Comparison of ENCODE assay signal across 24 mouse cellular contexts in genomic region chr4:141738015-141738414, GRCm38 (mm10). TPM values are rescaled to one million over a fixed set of nuclear protein-coding genes. Genes with fewer than 3 reads are reported as not detected.
DNase-seq lines count a peak whose midpoint lies in the region; TF ChIP-seq lines count a peak whose summit lies in the region.
"Had no signal": no experiment of that assay in that cellular context is flagged by ENCODE, and none has a peak within 500 bp of the region (broad histone marks: within the 10 kb centered on the region; RNA-seq: fewer than 3 reads in every experiment).

No protein-coding gene starts in this region.

- intact Hi-C loops in gastrocnemius, adult 2 months (cut with DNase I) = no loop called here

- no peak for TF ChIP-seq CTCF in gastrocnemius, adult 2 months (IDR thresholded peaks at IDR 0.05)
- no peak for TF ChIP-seq CTCF in thymus, adult 2 months (IDR thresholded peaks at IDR 0.05; ENCODE audit: borderline replicate concordance, control insufficient read depth, extremely low read depth, insufficient read depth, low read length, poor library complexity)

- H3K79me2 ChIP-seq in myocyte (ENCODE audit: control insufficient read depth, insufficient read depth) = no peaks in the 10 kb centered on the region

- H3K36me3 ChIP-seq in thymus, adult 2 months (ENCODE audit: control insufficient read depth, insufficient read depth, low read length) = no peaks in the 10 kb centered on the region
- no peaks in the 10 kb centered on the region for H3K36me3 ChIP-seq in myocyte (ENCODE audit: control insufficient read depth, insufficient read depth)
- H3K36me3 ChIP-seq: G1E had no signal

- H3ac ChIP-seq in myocyte (ENCODE audit: control insufficient read depth, insufficient read length) = no peak overlapping the region

- TF ChIP-seq POLR2A in thymus, adult 2 months (IDR thresholded peaks at IDR 0.05; ENCODE audit: control insufficient read depth, extremely low read depth, insufficient read depth, low read length, poor library complexity) = no peak
- TF ChIP-seq POLR2A in myocyte (IDR thresholded peaks at IDR 0.05; ENCODE audit: insufficient read length, low read depth) = no peak

- 79% methylated on average over 8 of the region's 8 CpGs for WGBS in thymus, adult 2 months

- H3K27ac ChIP-seq in gastrocnemius, adult 2 months = peak overlapping the region; percentile 59; the same call in 1 of the 2 replicates
- H3K27ac ChIP-seq in thymus, adult 2 months (ENCODE audit: control insufficient read depth, insufficient read depth, low read length) = no peak overlapping the region

- DNase-seq in gastrocnemius, adult 2 months = peak; percentile 49
- no peak for DNase-seq in gastrocnemius, postnatal 25 days
- peak; percentile 30 for DNase-seq in thymus, postnatal 0 days (ENCODE audit: low spot score)
- DNase-seq in thymus, adult 2 months = no peak
- DNase-seq in heart, adult 11 months = no peak
- DNase-seq: adrenal gland, adult 2 months; adrenal gland, adult 8-10 months; adrenal gland, postnatal 10 days; adrenal gland, postnatal 14 days; adrenal gland, postnatal 25 days; adrenal gland, postnatal 36 days; B cell, adult 2 months; cerebellum, adult 11 months; cerebellum, adult 11-12 months; cerebellum, adult 18-20 months had no signal

- no peak overlapping the region for H3K4me3 ChIP-seq in gastrocnemius, adult 2 months
- H3K4me3 ChIP-seq in thymus, adult 2 months (ENCODE audit: control insufficient read depth, insufficient read depth, low read length) = no peak overlapping the region
- H3K4me3 ChIP-seq in myocyte = no peak overlapping the region

- H3K27me3 ChIP-seq in thymus, adult 2 months (ENCODE audit: control insufficient read depth, insufficient read depth, low read length) = no peaks in the 10 kb centered on the region
- no peaks in the 10 kb centered on the region for H3K27me3 ChIP-seq in myocyte (ENCODE audit: control insufficient read depth, insufficient read depth, insufficient read length)
- H3K27me3 ChIP-seq: CH12.LX, Patski had no signal

- peak overlapping the region; percentile 15 for H3K4me2 ChIP-seq in myocyte (ENCODE audit: low read depth)

- H3K4me1 ChIP-seq in thymus, adult 2 months (replicated peaks; ENCODE audit: control insufficient read depth, insufficient read depth, low read length) = peaks cover 2% of the 10 kb centered on the region; the same call in 1 of the 2 replicates

TF ChIP-seq in myocyte, 11 proteins besides CTCF, POLR2A, EP300 and RAD21:
- TF ChIP-seq TCF3 (IDR thresholded peaks at IDR 0.05; ENCODE audit: insufficient read length, low read depth) = no peak
- TF ChIP-seq USF1 (IDR thresholded peaks at IDR 0.05; ENCODE audit: low read depth) = no peak
- peak; percentile 65 for TF ChIP-seq TCF12 (IDR thresholded peaks at IDR 0.05; ENCODE audit: insufficient read depth, poor library complexity, severe bottlenecking)
- TF ChIP-seq POLR2AphosphoS2 (IDR thresholded peaks at IDR 0.05; ENCODE audit: insufficient read length, low read depth) = no peak
- no peak for TF ChIP-seq MAX (IDR thresholded peaks at IDR 0.05; ENCODE audit: low read depth)
- TF ChIP-seq E2F4 (IDR thresholded peaks at IDR 0.05; ENCODE audit: insufficient read depth) = no peak
- peak in 2 of 3 experiments; percentile 76 to 82 for TF ChIP-seq MYOG (IDR thresholded peaks at IDR 0.05; ENCODE audit: control insufficient read depth in 1 of 3, insufficient read depth in 1 of 3, insufficient read length in 2 of 3, low read depth in 2 of 3)
- TF ChIP-seq MYOD1 (IDR thresholded peaks at IDR 0.05; ENCODE audit: control insufficient read depth in 1 of 3, insufficient read length in 2 of 3, low read depth in 2 of 3) = peak; percentile 23 to 70 (median 33)
- no peak for TF ChIP-seq SRF (IDR thresholded peaks at IDR 0.05; ENCODE audit: control insufficient read depth, insufficient read length, low read depth)
- TF ChIP-seq REST (IDR thresholded peaks at IDR 0.05; ENCODE audit: insufficient read depth, insufficient read length) = no peak
- no peak for TF ChIP-seq CEBPB (IDR thresholded peaks at IDR 0.05; ENCODE audit: insufficient read depth, poor library complexity, severe bottlenecking)
TF ChIP-seq in myocyte: peak in this region for 3.

RNA-seq across cellular contexts. Expression of gene Agmat, which starts 8.5 kb away (rescaled TPM):
- total RNA-seq in gastrocnemius, adult 2 months (2021) = not detected
- under 1 TPM in 1 of 2 experiments, not detected in 1; 0.20 TPM for total RNA-seq in gastrocnemius, postnatal 25 days (2021)
- polyA plus RNA-seq in thymus, postnatal 0 days (2015; fragmentation: Nextera tagmentation; extraction: Ambion mirVana) = 0.22 TPM in 1 of 2 replicates, not detected in the other
- polyA plus RNA-seq in thymus, adult 2 months (2012; rRNA removed) = 0.18 and 0.92 TPM in 2 replicates
- polyA plus RNA-seq in myocyte (2012; fragmentation: generic; extraction: Trizol) = 0.72 TPM
- total RNA-seq: CH12.LX had no signal
- polyA plus RNA-seq: activated CD4-positive, CD25-positive, alpha-beta regulatory T cell, adult 4 months; C2C12; CD4-positive, CD25-positive, alpha-beta regulatory T cell, adult 4 months; G1E; Patski had no signal

RNA-seq across cellular contexts. Expression of gene Ddi2, which starts 14.8 kb away (rescaled TPM):
- total RNA-seq in gastrocnemius, adult 2 months (2021) = 10 to 100 TPM; 37.8 to 46.5 TPM
- total RNA-seq in gastrocnemius, postnatal 25 days (2021) = 10 to 100 TPM; 34.4 to 42.4 TPM
- 12.3 and 12.8 TPM in 2 replicates for polyA plus RNA-seq in thymus, postnatal 0 days (2015; fragmentation: Nextera tagmentation; extraction: Ambion mirVana)
- 15.6 and 25.5 TPM in 2 replicates for polyA plus RNA-seq in thymus, adult 2 months (2012; rRNA removed)
- 10.6 TPM for polyA plus RNA-seq in myocyte (2012; fragmentation: generic; extraction: Trizol)

RNA-seq across cellular contexts. Expression of gene Rsc1a1, which starts 52.6 kb away (rescaled TPM):
- total RNA-seq in gastrocnemius, adult 2 months (2021) = 1 to 10 TPM; 3.8 to 5.6 TPM
- 1 to 10 TPM; 1.4 to 2.3 TPM for total RNA-seq in gastrocnemius, postnatal 25 days (2021)
- not detected in 2 replicates for polyA plus RNA-seq in thymus, postnatal 0 days (2015; fragmentation: Nextera tagmentation; extraction: Ambion mirVana)
- polyA plus RNA-seq in thymus, adult 2 months (2012; rRNA removed) = 8.5 and 14.4 TPM in 2 replicates
- polyA plus RNA-seq in myocyte (2012; fragmentation: generic; extraction: Trizol) = 5.8 TPM
- total RNA-seq: adrenal gland, adult 18-20 months; adrenal gland, adult 2 months; adrenal gland, postnatal 25 days; adrenal gland, postnatal 4 days had no signal
- polyA plus RNA-seq: activated CD4-positive, CD25-positive, alpha-beta regulatory T cell, adult 4 months; CD4-positive, CD25-positive, alpha-beta regulatory T cell, adult 4 months had no signal

RNA-seq across cellular contexts. Expression of gene Dnajc16, which starts 52.7 kb away (rescaled TPM):
- total RNA-seq in gastrocnemius, adult 2 months (2021) = 10 to 100 TPM; 12.6 to 12.9 TPM
- 10 to 100 TPM; 10.1 to 12.0 TPM for total RNA-seq in gastrocnemius, postnatal 25 days (2021)
- 2.5 and 2.9 TPM in 2 replicates for polyA plus RNA-seq in thymus, postnatal 0 days (2015; fragmentation: Nextera tagmentation; extraction: Ambion mirVana)
- 11.8 and 11.9 TPM in 2 replicates for polyA plus RNA-seq in thymus, adult 2 months (2012; rRNA removed)
- 9.5 TPM for polyA plus RNA-seq in myocyte (2012; fragmentation: generic; extraction: Trizol)

RNA-seq across cellular contexts. Expression of gene Casp9, which starts 55.4 kb away (rescaled TPM):
- 1 to 10 TPM; 2.2 to 2.5 TPM for total RNA-seq in gastrocnemius, adult 2 months (2021)
- 1 to 10 TPM; 2.0 TPM for total RNA-seq in gastrocnemius, postnatal 25 days (2021)
- 9.0 and 9.9 TPM in 2 replicates for polyA plus RNA-seq in thymus, postnatal 0 days (2015; fragmentation: Nextera tagmentation; extraction: Ambion mirVana)
- 16.0 and 16.9 TPM in 2 replicates for polyA plus RNA-seq in thymus, adult 2 months (2012; rRNA removed)
- polyA plus RNA-seq in myocyte (2012; fragmentation: generic; extraction: Trizol) = 15.2 TPM

Comparison
In these comparisons a context has a peak if more than half of its experiments do, and no peak if none do; other contexts are left out.
1. DNase-seq: peak in gastrocnemius, adult 2 months (single experiment) and thymus, postnatal 0 days (single experiment); none in gastrocnemius, postnatal 25 days (single experiment), thymus, adult 2 months (single experiment) and heart, adult 11 months (single experiment).